Mouse (Mus musculus) midbrain, postnatal 0 days (tissue): Measurements from ENCODE around the gene Larp4b. TPM values are rescaled to one million over a fixed set of nuclear protein-coding genes. Genes with fewer than 3 reads are reported as not detected.

Source experiments
- ATAC-seq: fragments of 200-750 bp; cut with Nextera tagmentation; 2 replicates; pipeline ENCODE4 v1.8.0; 2017; ENCODE audit warnings: moderate number of reproducible peaks, mild to moderate bottlenecking, moderate TSS enrichment, moderate library complexity; ENCODE audit not compliant: low FRiP score
- DNase-seq: peaks from one replicate; pipeline ENCODE4 v3.0.0-alpha.2; 2015; ENCODE audit warnings: low spot score
- H3K27ac ChIP-seq: fragments of 300-500 bp; sonication (generic); 2 replicates; pipeline ENCODE4 v1.5.1; 2014; ENCODE audit warnings: low read depth, mild to moderate bottlenecking, low read length, mixed read lengths
- H3K27me3 ChIP-seq: fragments of 300-500 bp; sonication (generic); 2 replicates; pipeline ENCODE4 v1.6.1; 2014; ENCODE audit warnings: low read length, control low read depth, mixed read lengths; ENCODE audit not compliant: insufficient read depth
- H3K36me3 ChIP-seq: fragments of 300-500 bp; sonication (generic); 2 replicates; pipeline ENCODE4 v1.6.1; 2014; ENCODE audit warnings: low read length, control low read depth, mixed read lengths; ENCODE audit not compliant: insufficient read depth
- H3K4me1 ChIP-seq: fragments of 300-500 bp; sonication (generic); 2 replicates; pipeline ENCODE4 v1.6.1; 2014; ENCODE audit warnings: mild to moderate bottlenecking, control low read depth, antibody characterized with exemption, low read length, mixed read lengths; ENCODE audit not compliant: insufficient read depth
- H3K4me2 ChIP-seq: fragments of 300-500 bp; sonication (generic); 2 replicates; pipeline ENCODE4 v1.6.1; 2014; ENCODE audit warnings: low read depth, mild to moderate bottlenecking, low read length, mixed read lengths; ENCODE audit not compliant: poor library complexity, severe bottlenecking
- H3K4me3 ChIP-seq: fragments of 300-500 bp; sonication (generic); 2 replicates; pipeline ENCODE4 v1.5.1; 2014; ENCODE audit warnings: low read depth, mild to moderate bottlenecking, low read length, moderate library complexity
- H3K9ac ChIP-seq: fragments of 300-500 bp; sonication (generic); replicated peaks from 2 replicates; pipeline ENCODE4 v1.6.1; 2014; ENCODE audit warnings: mild to moderate bottlenecking, low read length, moderate library complexity, mixed read lengths; ENCODE audit not compliant: poor library complexity, severe bottlenecking
- H3K9me3 ChIP-seq: fragments of 300-500 bp; sonication (generic); 2 replicates; pipeline ENCODE4 v1.6.1; 2016; ENCODE audit warnings: low read length, control low read depth
- CTCF ChIP-seq: IDR thresholded peaks from 2 replicates; pipeline ENCODE4 v1.5.1; 2016; ENCODE audit warnings: antibody characterized with exemption, mild to moderate bottlenecking
- WGBS: fragments of 180-500 bp; shearing (Covaris S2); extraction: QIAGEN DNeasy Blood & Tissue Kit; methylation state at CpG from one replicate; pipeline ENCODE4 v1.1.7; 2014; 5-methylcytosine and 5-hydroxymethylcytosine counted together
- polyA plus RNA-seq: library from polyadenylated mRNA; unstranded; fragments of >200 nt; fragmentation: Nextera tagmentation; extraction: Ambion mirVana; gene quantifications from 2 replicates; pipeline ENCODE4 v1.2.1, GENCODE M21; 2015
- total RNA-seq: library from RNA; depleted of rRNA; stranded (reverse); fragments of >200 nt; gene quantifications from 2 replicates; pipeline ENCODE4 v1.2.3, GENCODE M21; 2014

Larp4b gene
- total and polyA plus RNA-seq, 2 experiments from 2014 or later = 40.8 to 78.3 TPM

- Histone ChIP-seq H3K27ac (no peak overlapping the region), H3K4me1 (no peaks in the 10 kb centered on the region), H3K4me2 (no peak overlapping the region), H3K36me3 (peaks cover 19% of the 10 kb centered on the region), H3K9ac (no peak overlapping the region), H3K9me3 (no peaks in the 10 kb centered on the region), H3K27me3 (no peaks in the 10 kb centered on the region), H3K4me3 (no peak overlapping the region)
- no peak for ATAC-seq
- WGBS = 97% methylated on average over 5 of the region's 5 CpGs
- TF ChIP-seq CTCF = no peak
- no peak for DNase-seq
Observed at GRCm38 (mm10) chr13:9175171-9175570, 81.5 kb downstream of the Larp4b start.

GRCm38 (mm10) chr13:9178270-9178669, 84.6 kb downstream of the Larp4b start:
- Histone ChIP-seq H3K4me3 (no peak overlapping the region), H3K9me3 (no peaks in the 10 kb centered on the region), H3K9ac (no peak overlapping the region), H3K27me3 (no peaks in the 10 kb centered on the region), H3K4me1 (no peaks in the 10 kb centered on the region), H3K4me2 (no peak overlapping the region), H3K27ac (no peak overlapping the region), H3K36me3 (peaks cover 4% of the 10 kb centered on the region; the same call in 1 of the 2 replicates)
- WGBS = 94% methylated on average over 4 of the region's 4 CpGs
- no peak for ATAC-seq
- DNase-seq = no peak
- no peak for TF ChIP-seq CTCF

GRCm38 (mm10) chr13:9178718-9179117, 85.0 kb downstream of the Larp4b start:
- 60% methylated on average over 3 of the region's 3 CpGs for WGBS
- peak; percentile 52; the same call in 1 of the 2 replicates for TF ChIP-seq CTCF
- H3K9ac ChIP-seq = no peak overlapping the region
- H3K27ac ChIP-seq = no peak overlapping the region
- no peaks in the 10 kb centered on the region for H3K4me1 ChIP-seq
- H3K36me3 ChIP-seq = 0 out of 2 replicates have a peak, but pooled peaks cover 3% of the 10 kb centered on the region
- no peak overlapping the region for H3K4me3 ChIP-seq
- no peak for ATAC-seq
- no peaks in the 10 kb centered on the region for H3K9me3 ChIP-seq
- no peaks in the 10 kb centered on the region for H3K27me3 ChIP-seq
- H3K4me2 ChIP-seq = no peak overlapping the region
- no peak for DNase-seq

GRCm38 (mm10) chr13:9180221-9180620, 86.5 kb downstream of the Larp4b start:
- no peak for TF ChIP-seq CTCF

GRCm38 (mm10) chr13:9181106-9181505, 87.4 kb downstream of the Larp4b start:
- 85% methylated on average over 6 of the region's 6 CpGs for WGBS
- 0 out of 2 replicates have a peak, but pooled peaks cover 3% of the 10 kb centered on the region for H3K36me3 ChIP-seq
- ATAC-seq (no peak), DNase-seq (no peak)
- H3K27ac ChIP-seq = no peak overlapping the region
- no peaks in the 10 kb centered on the region for H3K4me1 ChIP-seq
- H3K27me3 ChIP-seq = no peaks in the 10 kb centered on the region
- no peaks in the 10 kb centered on the region for H3K9me3 ChIP-seq
- no peak for TF ChIP-seq CTCF
- no peak overlapping the region for H3K9ac ChIP-seq
- no peak overlapping the region for H3K4me2 ChIP-seq
- H3K4me3 ChIP-seq = no peak overlapping the region

More at GRCm38 (mm10) chr13:9180221-9180620, 86.5 kb downstream of the Larp4b start:
- Histone ChIP-seq H3K27me3 (no peaks in the 10 kb centered on the region), H3K4me1 (no peaks in the 10 kb centered on the region), H3K4me3 (no peak overlapping the region), H3K4me2 (no peak overlapping the region), H3K36me3 (0 out of 2 replicates have a peak, but pooled peaks cover 3% of the 10 kb centered on the region), H3K27ac (no peak overlapping the region), H3K9ac (no peak overlapping the region), H3K9me3 (no peaks in the 10 kb centered on the region)
- ATAC-seq = no peak
- 60% methylated on average over 11 of the region's 11 CpGs for WGBS
- DNase-seq = no peak

- TF ChIP-seq CTCF = peak; percentile 97
- Histone ChIP-seq H3K4me2 (no peak overlapping the region), H3K9me3 (no peaks in the 10 kb centered on the region), H3K4me3 (no peak overlapping the region), H3K27ac (no peak overlapping the region), H3K4me1 (no peaks in the 10 kb centered on the region), H3K9ac (no peak overlapping the region), H3K27me3 (no peaks in the 10 kb centered on the region), H3K36me3 (no peaks in the 10 kb centered on the region)
- 6% methylated on average over 11 of the region's 11 CpGs for WGBS
- ATAC-seq (peak; percentile 79), DNase-seq (peak; percentile 89)
Observed at GRCm38 (mm10) chr13:9181666-9182264, 88.1 kb downstream of the Larp4b start.
